Mouse (Mus musculus): Measurements from ENCODE around the gene Pou5f1.

DNA sequence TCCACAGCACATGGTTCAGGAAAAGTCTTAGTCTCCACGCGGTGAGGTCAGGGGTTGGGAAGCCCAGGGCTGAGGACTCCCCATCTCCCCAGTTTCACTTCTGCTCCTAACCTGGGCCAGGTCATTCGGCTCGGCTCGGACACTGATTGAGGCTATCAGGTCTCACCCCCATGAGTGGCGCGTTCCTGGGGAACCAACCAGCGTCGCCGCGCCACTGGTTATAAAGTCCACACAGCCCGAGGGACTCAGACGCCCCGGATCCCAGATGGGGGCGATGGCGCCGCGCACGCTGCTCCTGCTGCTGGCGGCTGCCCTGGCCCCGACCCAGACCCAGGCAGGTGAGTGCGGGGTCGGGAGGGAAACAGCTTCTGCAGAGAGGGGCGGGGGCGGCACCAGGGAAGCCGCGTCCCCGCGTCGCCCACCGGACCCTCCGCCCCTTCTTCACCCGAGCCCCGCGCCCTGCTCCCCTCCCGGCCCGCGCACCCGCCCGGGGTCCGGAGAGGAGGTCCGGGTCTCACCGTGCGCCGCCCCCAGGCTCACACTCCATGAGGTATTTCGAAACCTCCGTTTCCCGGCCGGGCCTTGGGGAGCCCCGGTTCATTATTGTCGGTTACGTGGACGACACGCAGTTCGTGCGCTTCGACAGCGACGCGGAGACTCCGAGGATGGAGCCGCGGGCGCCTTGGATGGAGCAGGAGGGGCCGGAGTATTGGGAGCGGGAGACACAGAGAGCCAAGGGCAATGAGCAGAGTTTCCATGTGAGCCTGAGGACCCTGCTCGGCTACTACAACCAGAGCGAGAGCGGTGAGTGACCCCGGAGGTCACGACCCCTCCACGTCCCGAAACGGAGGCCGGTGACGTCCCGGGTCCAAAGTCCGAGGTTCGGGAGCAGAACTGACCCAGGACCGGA is 35.7 kb upstream of the Pou5f1 start, which contains the start of gene H2-Q10:
- TF ChIP-seq EP300 (IDR thresholded peaks at IDR 0.05; ENCODE audit: insufficient read depth, low read depth, low read length) (no peak), POLR2A (IDR thresholded peaks at IDR 0.05; ENCODE audit: insufficient read depth, low read length) (no peak)

Measured in ES-Bruce4 (cell line).